Mouse (Mus musculus): Measurements from ENCODE around the gene Gpam. TPM values are rescaled to one million over a fixed set of nuclear protein-coding genes. Genes with fewer than 3 reads are reported as not detected.
A peak's percentile ranks its signal among the peaks of the same experiment; 100 is the strongest.

Gpam gene
- polyA plus RNA-seq, 1 experiment from 2014 or later = 21.9 TPM

- Histone ChIP-seq H3K27ac (replicated peaks) (no peak overlapping the region), H3K4me1 (peaks cover 43% of the 10 kb centered on the region), H3K36me3 (no peaks in the 10 kb centered on the region), H3K27me3 (ENCODE audit: low read depth, poor library complexity, severe bottlenecking) (peaks cover 15% of the 10 kb centered on the region), H3K9me3 (replicated peaks) (no peaks in the 10 kb centered on the region), H3K4me3 (no peak overlapping the region)
- no peak for DNase-seq (ENCODE audit: low spot score)
- 84% methylated on average over 3 of the region's 3 CpGs for WGBS
Observed at GRCm38 (mm10) chr19:55117991-55118390, 9.0 kb downstream of the Gpam start.

GRCm38 (mm10) chr19:55117059-55117815, 9.8 kb downstream of the Gpam start:
- peaks cover 15% of the 10 kb centered on the region for H3K27me3 ChIP-seq (ENCODE audit: low read depth, poor library complexity, severe bottlenecking)
- 63% methylated on average over 6 of the region's 6 CpGs for WGBS
- DNase-seq (ENCODE audit: low spot score) = no peak

GRCm38 (mm10) chr19:55115532-55115931, 11.5 kb downstream of the Gpam start:
- Histone ChIP-seq H3K4me1 (peaks cover 23% of the 10 kb centered on the region), H3K27ac (replicated peaks) (no peak overlapping the region), H3K27me3 (ENCODE audit: low read depth, poor library complexity, severe bottlenecking) (peaks cover 15% of the 10 kb centered on the region), H3K36me3 (no peaks in the 10 kb centered on the region), H3K4me3 (no peak overlapping the region), H3K9me3 (replicated peaks) (no peaks in the 10 kb centered on the region)
- WGBS = 91% methylated on average over 4 of the region's 4 CpGs
- no peak for DNase-seq (ENCODE audit: low spot score)

More at GRCm38 (mm10) chr19:55117059-55117815, 9.8 kb downstream of the Gpam start:
- H3K4me1 ChIP-seq = peaks cover 35% of the 10 kb centered on the region
- H3K4me3 ChIP-seq = no peak overlapping the region
- H3K9me3 ChIP-seq (replicated peaks) = no peaks in the 10 kb centered on the region
- H3K36me3 ChIP-seq = no peaks in the 10 kb centered on the region
- no peak overlapping the region for H3K27ac ChIP-seq (replicated peaks)

- H3K9me3 ChIP-seq (replicated peaks) = no peaks in the 10 kb centered on the region
- no peak overlapping the region for H3K27ac ChIP-seq (replicated peaks)
- H3K27me3 ChIP-seq (ENCODE audit: low read depth, poor library complexity, severe bottlenecking) = peaks cover 15% of the 10 kb centered on the region
- H3K36me3 ChIP-seq = no peaks in the 10 kb centered on the region
- no peak overlapping the region for H3K4me3 ChIP-seq
- DNase-seq (ENCODE audit: low spot score) = no peak
- 92% methylated on average over 5 of the region's 5 CpGs for WGBS
- H3K4me1 ChIP-seq = peaks cover 24% of the 10 kb centered on the region
Observed at GRCm38 (mm10) chr19:55114825-55115395, 12.1 kb downstream of the Gpam start.

- no peak overlapping the region for H3K27ac ChIP-seq (replicated peaks)
- H3K9me3 ChIP-seq (replicated peaks) = no peaks in the 10 kb centered on the region
- H3K27me3 ChIP-seq (ENCODE audit: low read depth, poor library complexity, severe bottlenecking) = peaks cover 9% of the 10 kb centered on the region
- H3K36me3 ChIP-seq = no peaks in the 10 kb centered on the region
- DNase-seq (ENCODE audit: low spot score) = no peak
- no peak overlapping the region for H3K4me3 ChIP-seq
- 71% methylated on average over 3 of the region's 3 CpGs for WGBS
- H3K4me1 ChIP-seq = peaks cover 30% of the 10 kb centered on the region
Observed at GRCm38 (mm10) chr19:55107896-55108295, 19.1 kb downstream of the Gpam start.

- Histone ChIP-seq H3K27ac (replicated peaks) (0 out of 2 replicates have a peak overlapping the region, but pooled peaks have one; percentile 28), H3K4me1 (peaks cover 36% of the 10 kb centered on the region), H3K36me3 (no peaks in the 10 kb centered on the region), H3K27me3 (ENCODE audit: low read depth, poor library complexity, severe bottlenecking) (peaks cover 9% of the 10 kb centered on the region), H3K9me3 (replicated peaks) (no peaks in the 10 kb centered on the region), H3K4me3 (no peak overlapping the region)
- DNase-seq (ENCODE audit: low spot score) = no peak
- 88% methylated on average over 3 of the region's 3 CpGs for WGBS
Observed at GRCm38 (mm10) chr19:55105969-55106368, 21.1 kb downstream of the Gpam start.

- peaks cover 9% of the 10 kb centered on the region for H3K27me3 ChIP-seq (ENCODE audit: low read depth, poor library complexity, severe bottlenecking)
- DNase-seq (ENCODE audit: low spot score) = peak; percentile 35
- H3K4me3 ChIP-seq = peak overlapping the region; percentile 28; the same call in 1 of the 2 replicates
- peaks cover 31% of the 10 kb centered on the region for H3K4me1 ChIP-seq
- 65% methylated on average over 11 of the region's 11 CpGs for WGBS
- no peaks in the 10 kb centered on the region for H3K9me3 ChIP-seq (replicated peaks)
- H3K27ac ChIP-seq (replicated peaks) = peak overlapping the region; percentile 76
- H3K36me3 ChIP-seq = no peaks in the 10 kb centered on the region
Observed at GRCm38 (mm10) chr19:55103081-55103830, 23.8 kb downstream of the Gpam start.

- Histone ChIP-seq H3K9me3 (replicated peaks) (no peaks in the 10 kb centered on the region), H3K4me1 (peaks cover 39% of the 10 kb centered on the region), H3K36me3 (peaks cover under 1% of the 10 kb centered on the region; the same call in 1 of the 2 replicates), H3K4me3 (no peak overlapping the region), H3K27ac (replicated peaks) (no peak overlapping the region), H3K27me3 (ENCODE audit: low read depth, poor library complexity, severe bottlenecking) (peaks cover 9% of the 10 kb centered on the region)
- DNase-seq (ENCODE audit: low spot score) = no peak
- WGBS = 85% methylated on average over 4 of the region's 4 CpGs
Observed at GRCm38 (mm10) chr19:55101659-55102058, 25.4 kb downstream of the Gpam start.

GRCm38 (mm10) chr19:55100227-55101140, 26.6 kb downstream of the Gpam start:
- H3K4me1 ChIP-seq = peaks cover 39% of the 10 kb centered on the region
- peaks cover 12% of the 10 kb centered on the region for H3K36me3 ChIP-seq
- 88% methylated on average over 2 of the region's 2 CpGs for WGBS
- H3K4me3 ChIP-seq = peak overlapping the region; percentile 95
- DNase-seq (ENCODE audit: low spot score) = no peak
- H3K9me3 ChIP-seq (replicated peaks) = no peaks in the 10 kb centered on the region
- H3K27ac ChIP-seq (replicated peaks) = peak overlapping the region; percentile 93
- peaks cover 3% of the 10 kb centered on the region; the same call in 1 of the 2 replicates for H3K27me3 ChIP-seq (ENCODE audit: low read depth, poor library complexity, severe bottlenecking)

GRCm38 (mm10) chr19:55099184-55100160, 27.6 kb downstream of the Gpam start:
- no peaks in the 10 kb centered on the region for H3K27me3 ChIP-seq (ENCODE audit: low read depth, poor library complexity, severe bottlenecking)
- peaks cover 39% of the 10 kb centered on the region for H3K4me1 ChIP-seq
- peak overlapping the region; percentile 95 for H3K4me3 ChIP-seq
- peaks cover 18% of the 10 kb centered on the region for H3K36me3 ChIP-seq
- 2% methylated on average over 69 of the region's 69 CpGs for WGBS
- no peaks in the 10 kb centered on the region for H3K9me3 ChIP-seq (replicated peaks)
- peak overlapping the region; percentile 93 for H3K27ac ChIP-seq (replicated peaks)
- DNase-seq (ENCODE audit: low spot score) = peak; percentile 88
